Mouse (Mus musculus) bone marrow macrophage, adult 2 months (primary cell): ENCODE data around the gene Usp45.

Experiments
- CTCF ChIP-seq: IDR thresholded peaks from 2 replicates; pipeline ENCODE4 v1.5.1; 2012; ENCODE audit warnings: low read depth, mild to moderate bottlenecking, low read length, moderate library complexity
- POLR2A ChIP-seq: IDR thresholded peaks from 2 replicates; pipeline ENCODE4 v1.6.1; 2012; ENCODE audit warnings: mild to moderate bottlenecking, low read depth, low read length, borderline replicate concordance

GRCm38 (mm10) chr4:21847481-21848286, 80.7 kb downstream of the Usp45 start, which contains the start of gene Pnisr:
- TF ChIP-seq CTCF (peak; percentile 62), POLR2A (no peak)
